Mouse (Mus musculus): ENCODE results near the gene Bok. TPM values are rescaled to one million over a fixed set of nuclear protein-coding genes. Genes with fewer than 3 reads are reported as not detected.

Bok gene
- polyA plus RNA-seq, 1 experiment from 2014 or later, result 68.1 TPM

- 32% methylated on average over 3 of the region's 3 CpGs for WGBS
- Histone ChIP-seq H3K9me3 (ENCODE audit: control insufficient read depth, low read length) (0 out of 2 replicates have a peak, but pooled peaks cover 2% of the 10 kb centered on the region), H3K27me3 (ENCODE audit: control insufficient read depth, insufficient read depth, low read depth, low read length) (no peaks in the 10 kb centered on the region), H3K27ac (ENCODE audit: low read length) (no peak overlapping the region; the same call in 1 of the 2 replicates), H3K4me1 (replicated peaks; ENCODE audit: control insufficient read depth, insufficient read depth, low read length) (peaks cover 7% of the 10 kb centered on the region), H3K36me3 (ENCODE audit: control insufficient read depth, insufficient read depth, low read length) (peaks cover 3% of the 10 kb centered on the region; the same call in 1 of the 2 replicates), H3K9ac (ENCODE audit: low read length) (peak overlapping the region; percentile 82), H3K4me2 (ENCODE audit: low read depth, low read length) (peak overlapping the region; percentile 79), H3K4me3 (ENCODE audit: low read length) (peak overlapping the region; percentile 57)
- no peak; the same call in 1 of the 2 replicates for ATAC-seq (ENCODE audit: low read depth)
Observed at GRCm38 (mm10) chr1:93686961-93687320, 1.5 kb downstream of the Bok start.

GRCm38 (mm10) chr1:93688154-93688553 is 2.7 kb downstream of the Bok start:
- Histone ChIP-seq H3K9ac (ENCODE audit: low read length) (no peak overlapping the region), H3K27ac (ENCODE audit: low read length) (no peak overlapping the region), H3K4me2 (ENCODE audit: low read depth, low read length) (no peak overlapping the region), H3K27me3 (ENCODE audit: control insufficient read depth, insufficient read depth, low read depth, low read length) (no peaks in the 10 kb centered on the region), H3K9me3 (ENCODE audit: control insufficient read depth, low read length) (no peaks in the 10 kb centered on the region), H3K4me1 (replicated peaks; ENCODE audit: control insufficient read depth, insufficient read depth, low read length) (peaks cover 7% of the 10 kb centered on the region), H3K4me3 (ENCODE audit: low read length) (no peak overlapping the region), H3K36me3 (ENCODE audit: control insufficient read depth, insufficient read depth, low read length) (peaks cover 5% of the 10 kb centered on the region; the same call in 1 of the 2 replicates)
- 65% methylated on average over 8 of the region's 8 CpGs for WGBS
- ATAC-seq (ENCODE audit: low read depth), result no peak

GRCm38 (mm10) chr1:93689901-93690496 is 4.5 kb downstream of the Bok start:
- Histone ChIP-seq H3K9me3 (ENCODE audit: control insufficient read depth, low read length) (no peaks in the 10 kb centered on the region), H3K4me2 (ENCODE audit: low read depth, low read length) (no peak overlapping the region), H3K4me3 (ENCODE audit: low read length) (no peak overlapping the region), H3K4me1 (replicated peaks; ENCODE audit: control insufficient read depth, insufficient read depth, low read length) (peaks cover 11% of the 10 kb centered on the region), H3K9ac (ENCODE audit: low read length) (no peak overlapping the region), H3K36me3 (ENCODE audit: control insufficient read depth, insufficient read depth, low read length) (peaks cover 6% of the 10 kb centered on the region; the same call in 1 of the 2 replicates), H3K27ac (ENCODE audit: low read length) (no peak overlapping the region), H3K27me3 (ENCODE audit: control insufficient read depth, insufficient read depth, low read depth, low read length) (no peaks in the 10 kb centered on the region)
- no peak for ATAC-seq (ENCODE audit: low read depth)
- 79% methylated on average over 7 of the region's 7 CpGs for WGBS

- WGBS, result 86% methylated on average over 8 of the region's 8 CpGs
- Histone ChIP-seq H3K4me3 (ENCODE audit: low read length) (no peak overlapping the region), H3K9ac (ENCODE audit: low read length) (no peak overlapping the region), H3K9me3 (ENCODE audit: control insufficient read depth, low read length) (no peaks in the 10 kb centered on the region), H3K27ac (ENCODE audit: low read length) (no peak overlapping the region), H3K36me3 (ENCODE audit: control insufficient read depth, insufficient read depth, low read length) (peaks cover 12% of the 10 kb centered on the region), H3K4me2 (ENCODE audit: low read depth, low read length) (no peak overlapping the region), H3K4me1 (replicated peaks; ENCODE audit: control insufficient read depth, insufficient read depth, low read length) (peaks cover 15% of the 10 kb centered on the region), H3K27me3 (ENCODE audit: control insufficient read depth, insufficient read depth, low read depth, low read length) (no peaks in the 10 kb centered on the region)
- no peak for ATAC-seq (ENCODE audit: low read depth)
Observed at GRCm38 (mm10) chr1:93691106-93691505, 5.6 kb downstream of the Bok start.

GRCm38 (mm10) chr1:93691786-93692357 is 6.4 kb downstream of the Bok start:
- H3K4me3 ChIP-seq (ENCODE audit: low read length), result no peak overlapping the region
- ATAC-seq (ENCODE audit: low read depth), result no peak
- H3K9me3 ChIP-seq (ENCODE audit: control insufficient read depth, low read length), result no peaks in the 10 kb centered on the region
- peaks cover 15% of the 10 kb centered on the region for H3K4me1 ChIP-seq (replicated peaks; ENCODE audit: control insufficient read depth, insufficient read depth, low read length)
- H3K4me2 ChIP-seq (ENCODE audit: low read depth, low read length), result no peak overlapping the region
- 67% methylated on average over 10 of the region's 10 CpGs for WGBS
- no peaks in the 10 kb centered on the region for H3K27me3 ChIP-seq (ENCODE audit: control insufficient read depth, insufficient read depth, low read depth, low read length)
- H3K9ac ChIP-seq (ENCODE audit: low read length), result no peak overlapping the region
- H3K27ac ChIP-seq (ENCODE audit: low read length), result no peak overlapping the region
- peaks cover 12% of the 10 kb centered on the region for H3K36me3 ChIP-seq (ENCODE audit: control insufficient read depth, insufficient read depth, low read length)

- WGBS, result 89% methylated on average over 9 of the region's 9 CpGs
- Histone ChIP-seq H3K9ac (ENCODE audit: low read length) (no peak overlapping the region), H3K4me3 (ENCODE audit: low read length) (no peak overlapping the region), H3K4me2 (ENCODE audit: low read depth, low read length) (no peak overlapping the region), H3K4me1 (replicated peaks; ENCODE audit: control insufficient read depth, insufficient read depth, low read length) (peaks cover 13% of the 10 kb centered on the region), H3K36me3 (ENCODE audit: control insufficient read depth, insufficient read depth, low read length) (peaks cover 12% of the 10 kb centered on the region), H3K27ac (ENCODE audit: low read length) (no peak overlapping the region), H3K27me3 (ENCODE audit: control insufficient read depth, insufficient read depth, low read depth, low read length) (no peaks in the 10 kb centered on the region), H3K9me3 (ENCODE audit: control insufficient read depth, low read length) (no peaks in the 10 kb centered on the region)
- ATAC-seq (ENCODE audit: low read depth), result no peak
Observed at GRCm38 (mm10) chr1:93692773-93693172, 7.3 kb downstream of the Bok start.

- H3K4me1 ChIP-seq (replicated peaks; ENCODE audit: control insufficient read depth, insufficient read depth, low read length), result peaks cover 12% of the 10 kb centered on the region
- no peak overlapping the region for H3K9ac ChIP-seq (ENCODE audit: low read length)
- no peak overlapping the region for H3K4me2 ChIP-seq (ENCODE audit: low read depth, low read length)
- no peaks in the 10 kb centered on the region for H3K9me3 ChIP-seq (ENCODE audit: control insufficient read depth, low read length)
- peaks cover 12% of the 10 kb centered on the region for H3K36me3 ChIP-seq (ENCODE audit: control insufficient read depth, insufficient read depth, low read length)
- no peak overlapping the region for H3K4me3 ChIP-seq (ENCODE audit: low read length)
- H3K27ac ChIP-seq (ENCODE audit: low read length), result no peak overlapping the region
- WGBS, result 81% methylated on average over 3 of the region's 3 CpGs
- no peaks in the 10 kb centered on the region for H3K27me3 ChIP-seq (ENCODE audit: control insufficient read depth, insufficient read depth, low read depth, low read length)
- ATAC-seq (ENCODE audit: low read depth), result no peak
Observed at GRCm38 (mm10) chr1:93693502-93693901, 8.0 kb downstream of the Bok start.

GRCm38 (mm10) chr1:93693943-93694342 is 8.5 kb downstream of the Bok start:
- ATAC-seq (ENCODE audit: low read depth), result no peak

GRCm38 (mm10) chr1:93694966-93695365 is 9.5 kb downstream of the Bok start:
- ATAC-seq (ENCODE audit: low read depth), result peak; percentile 68
- peaks cover 12% of the 10 kb centered on the region for H3K4me1 ChIP-seq (replicated peaks; ENCODE audit: control insufficient read depth, insufficient read depth, low read length)
- peaks cover 12% of the 10 kb centered on the region for H3K36me3 ChIP-seq (ENCODE audit: control insufficient read depth, insufficient read depth, low read length)
- H3K27me3 ChIP-seq (ENCODE audit: control insufficient read depth, insufficient read depth, low read depth, low read length), result no peaks in the 10 kb centered on the region
- no peak overlapping the region for H3K4me2 ChIP-seq (ENCODE audit: low read depth, low read length)
- H3K9ac ChIP-seq (ENCODE audit: low read length), result no peak overlapping the region
- no peak overlapping the region for H3K4me3 ChIP-seq (ENCODE audit: low read length)
- 43% methylated on average over 6 of the region's 6 CpGs for WGBS
- H3K9me3 ChIP-seq (ENCODE audit: control insufficient read depth, low read length), result no peaks in the 10 kb centered on the region
- peak overlapping the region; percentile 87 for H3K27ac ChIP-seq (ENCODE audit: low read length)

More at GRCm38 (mm10) chr1:93693943-93694342, 8.5 kb downstream of the Bok start:
- H3K36me3 ChIP-seq (ENCODE audit: control insufficient read depth, insufficient read depth, low read length), result peaks cover 12% of the 10 kb centered on the region
- H3K9ac ChIP-seq (ENCODE audit: low read length), result no peak overlapping the region
- 91% methylated on average over 10 of the region's 10 CpGs for WGBS
- no peaks in the 10 kb centered on the region for H3K9me3 ChIP-seq (ENCODE audit: control insufficient read depth, low read length)
- no peak overlapping the region for H3K27ac ChIP-seq (ENCODE audit: low read length)
- no peak overlapping the region for H3K4me3 ChIP-seq (ENCODE audit: low read length)
- no peak overlapping the region for H3K4me2 ChIP-seq (ENCODE audit: low read depth, low read length)
- peaks cover 12% of the 10 kb centered on the region for H3K4me1 ChIP-seq (replicated peaks; ENCODE audit: control insufficient read depth, insufficient read depth, low read length)
- no peaks in the 10 kb centered on the region for H3K27me3 ChIP-seq (ENCODE audit: control insufficient read depth, insufficient read depth, low read depth, low read length)

All from lung, embryonic 16.5 days (tissue).